Mouse (Mus musculus): ENCODE measurements at regions not wholly inside any gene's neighbourhood (a gene's known extent, or its start where the extent isn't known, plus 50 kb on each side); places are given as distances from the start of the nearest gene placed in this dataset.

- Histone ChIP-seq H3K27ac (replicated peaks) (no peak overlapping the region), H3K9ac (ENCODE audit: low read length) (no peak overlapping the region), H3K4me2 (replicated peaks; ENCODE audit: low read depth) (no peak overlapping the region), H3K4me1 (replicated peaks; ENCODE audit: control insufficient read depth, insufficient read depth) (no peaks in the 10 kb centered on the region), H3K27me3 (ENCODE audit: control insufficient read depth, insufficient read depth, low read length) (no peaks in the 10 kb centered on the region), H3K9me3 (ENCODE audit: control insufficient read depth, low read length) (no peaks in the 10 kb centered on the region), H3K36me3 (ENCODE audit: control insufficient read depth, insufficient read depth, low read length) (no peaks in the 10 kb centered on the region), H3K4me3 (ENCODE audit: low read depth, low read length) (no peak overlapping the region)
- ATAC-seq (ENCODE audit: low FRiP score, low TSS enrichment) = no peak
- TF ChIP-seq EP300 (optimal IDR thresholded peaks at IDR 0.05) = no peak
- TF ChIP-seq CTCF (IDR thresholded peaks at IDR 0.05; ENCODE audit: low read depth) = no peak
- no peak for DNase-seq (ENCODE audit: low spot score)
- 86% methylated on average over 1 of the region's 1 CpGs for WGBS
Observed at GRCm38 (mm10) chr10:114137924-114138323, 664.2 kb downstream of the Trhde start.

- H3K4me3 ChIP-seq (ENCODE audit: low read depth, low read length) = no peak overlapping the region
- no peak overlapping the region for H3K4me2 ChIP-seq (replicated peaks; ENCODE audit: low read depth)
- H3K9me3 ChIP-seq (ENCODE audit: control insufficient read depth, low read length) = no peaks in the 10 kb centered on the region
- H3K27ac ChIP-seq (replicated peaks) = no peak overlapping the region
- H3K9ac ChIP-seq (ENCODE audit: low read length) = no peak overlapping the region
- WGBS = 41% methylated on average over 1 of the region's 1 CpGs
- DNase-seq (ENCODE audit: low spot score) (no peak), ATAC-seq (ENCODE audit: low FRiP score, low TSS enrichment) (no peak)
- TF ChIP-seq CTCF (IDR thresholded peaks at IDR 0.05; ENCODE audit: low read depth) (no peak), EP300 (optimal IDR thresholded peaks at IDR 0.05) (no peak)
- H3K4me1 ChIP-seq (replicated peaks; ENCODE audit: control insufficient read depth, insufficient read depth) = no peaks in the 10 kb centered on the region
- H3K36me3 ChIP-seq (ENCODE audit: control insufficient read depth, insufficient read depth, low read length) = no peaks in the 10 kb centered on the region
- H3K27me3 ChIP-seq (ENCODE audit: control insufficient read depth, insufficient read depth, low read length) = no peaks in the 10 kb centered on the region
Observed at GRCm38 (mm10) chr10:114137095-114137494, 665.0 kb downstream of the Trhde start.

Data from stomach, postnatal 0 days (tissue).